Mouse (Mus musculus): ENCODE measurements around the gene Cadm4.

- TF ChIP-seq MYOG (IDR thresholded peaks at IDR 0.05; ENCODE audit: control insufficient read depth, extremely low read depth, insufficient read length) (no peak), CTCF (IDR thresholded peaks at IDR 0.05; ENCODE audit: control insufficient read depth, insufficient read depth, insufficient read length) (peak; percentile 93), MYOD1 (IDR thresholded peaks at IDR 0.05; ENCODE audit: control insufficient read depth, insufficient read length, low read depth) (no peak), MAX (IDR thresholded peaks at IDR 0.05) (no peak), USF1 (IDR thresholded peaks at IDR 0.05; ENCODE audit: low read depth) (no peak)
These were observed 40.0 kb upstream of the Cadm4 start for GRCm38 (mm10) chr7:24441785-24442184.

All from C2C12 (cell line).